ENCODE assay signal across 8 mouse cellular contexts in genomic region chr17:31385671-31386665, GRCm38 (mm10). TPM values are rescaled to one million over a fixed set of nuclear protein-coding genes. Genes with fewer than 3 reads are reported as not detected.
DNase-seq lines count a peak whose midpoint lies in the region; ATAC-seq and TF ChIP-seq lines count a peak whose summit lies in the region.

Gene Pde9a (plus strand): TSS chr17:31386210.

- H3K36me3 ChIP-seq in hindbrain, embryonic 13.5 days = no peaks in the 10 kb centered on the region
- H3K36me3 ChIP-seq in lung, postnatal 0 days (ENCODE audit: insufficient read depth, low read length) = no peaks in the 10 kb centered on the region

- peaks cover 56% of the 10 kb centered on the region for H3K4me1 ChIP-seq in hindbrain, embryonic 13.5 days (replicated peaks)
- peaks cover 9% of the 10 kb centered on the region; the same call in 1 of the 2 replicates for H3K4me1 ChIP-seq in lung, postnatal 0 days (ENCODE audit: insufficient read depth, low read depth, low read length)

- ATAC-seq in hindbrain, embryonic 13.5 days (ENCODE audit: low FRiP score) = peak; percentile 88
- peak; percentile 83 for ATAC-seq in lung, postnatal 0 days

- H3K27ac ChIP-seq in hindbrain, embryonic 13.5 days = peak within 1 kb of the TSS; percentile 84
- peak within 1 kb of the TSS; percentile 43; the same call in 1 of the 2 replicates for H3K27ac ChIP-seq in lung, postnatal 0 days (ENCODE audit: low read length)

- peak within 1 kb of the TSS; percentile 82 for H3K4me2 ChIP-seq in hindbrain, embryonic 13.5 days
- peak within 1 kb of the TSS; percentile 96 for H3K4me2 ChIP-seq in lung, postnatal 0 days (replicated peaks; ENCODE audit: low read depth, low read length)

- no peaks in the 10 kb centered on the region for H3K27me3 ChIP-seq in hindbrain, embryonic 13.5 days
- no peaks in the 10 kb centered on the region for H3K27me3 ChIP-seq in lung, postnatal 0 days (replicated peaks; ENCODE audit: insufficient read depth, low read length)

- no peaks in the 10 kb centered on the region for H3K9me3 ChIP-seq in hindbrain, embryonic 13.5 days
- H3K9me3 ChIP-seq in lung, postnatal 0 days (ENCODE audit: low read length) = no peaks in the 10 kb centered on the region

- peak within 1 kb of the TSS; percentile 84 for H3K4me3 ChIP-seq in hindbrain, embryonic 13.5 days
- H3K4me3 ChIP-seq in lung, postnatal 0 days (ENCODE audit: low read depth, low read length) = peak within 1 kb of the TSS; percentile 66

- TF ChIP-seq EP300 in lung, postnatal 0 days (IDR thresholded peaks at IDR 0.05) = no peak

- DNase-seq in T-cell, adult 2 months (ENCODE audit: low spot score) = peak; percentile 5
- DNase-seq in cerebellum, postnatal 25 days = peak; percentile 79 to 88
- DNase-seq in gastrocnemius, adult 18-20 months (ENCODE audit: low spot score) = peak; percentile 14
- peak; percentile 47 to 59 for DNase-seq in layer of hippocampus, postnatal 25 days (ENCODE audit: extremely low spot score in 1 of 2, low spot score in 1 of 2)
- DNase-seq in lung, postnatal 0 days (ENCODE audit: low spot score) = peak; percentile 87
- peak; percentile 90 for DNase-seq in retina, postnatal 1 day
- peak; percentile 75 for DNase-seq in urinary bladder, postnatal 14 days (ENCODE audit: low spot score)

- peak within 1 kb of the TSS; percentile 88 for H3K9ac ChIP-seq in hindbrain, embryonic 13.5 days
- peak within 1 kb of the TSS; percentile 60 for H3K9ac ChIP-seq in lung, postnatal 0 days (replicated peaks; ENCODE audit: low read depth)

- TF ChIP-seq CTCF in lung, postnatal 0 days (IDR thresholded peaks at IDR 0.05) = no peak

- under 1% methylated on average over 43 of the region's 56 CpGs for WGBS in hindbrain, embryonic 13.5 days
- 3% methylated on average over 25 of the region's 56 CpGs for WGBS in lung, postnatal 0 days

RNA-seq across cellular contexts. Expression of gene Pde9a, which starts in this region (rescaled TPM):
- 1 to 10 TPM in 1 of 2 experiments, under 1 TPM in 1; 1.00 to 1.6 TPM for total RNA-seq in gastrocnemius, adult 18-20 months (2021)
- polyA plus RNA-seq in hindbrain, embryonic 13.5 days (2015; fragmentation: Nextera tagmentation; extraction: Ambion mirVana) = 36.7 and 37.8 TPM in 2 replicates
- total RNA-seq in layer of hippocampus, postnatal 25 days (2021) = 10 to 100 TPM; 24.9 to 30.7 TPM
- 44.1 and 44.2 TPM in 2 replicates for polyA plus RNA-seq in lung, postnatal 0 days (2015; fragmentation: Nextera tagmentation; extraction: Ambion mirVana)

Comparison
In these comparisons a context has a peak if more than half of its experiments do, and no peak if none do; other contexts are left out.
1. Peak in every context shown above with its lines: DNase-seq, ATAC-seq, H3K4me3 ChIP-seq and H3K27ac ChIP-seq.
2. RNA of gene Pde9a (total RNA-seq): 24.9 to 30.7 TPM in layer of hippocampus, postnatal 25 days; 1.00 to 1.6 TPM in gastrocnemius, adult 18-20 months; every median in the first group is over 4 times any median in the second.
3. DNase-seq: peak in every context shown above with its lines; median percentile 90 in retina, postnatal 1 day; 87 in lung, postnatal 0 days; 84 in cerebellum, postnatal 25 days; 75 in urinary bladder, postnatal 14 days; 53 in layer of hippocampus, postnatal 25 days; 14 in gastrocnemius, adult 18-20 months; 5 in T-cell, adult 2 months.